Mouse (Mus musculus): ENCODE measurements around the gene Aplp1. TPM values are rescaled to one million over a fixed set of nuclear protein-coding genes. Genes with fewer than 3 reads are reported as not detected.

Gene Aplp1
- polyA plus RNA-seq, 1 experiment, result 6.2 TPM

GRCm38 (mm10) chr7:30422560-30422959, 22.8 kb downstream of the Aplp1 start:
- WGBS, result 2% methylated on average over 9 of the region's 9 CpGs

GRCm38 (mm10) chr7:30421890-30422435, 23.4 kb downstream of the Aplp1 start:
- peak overlapping the region; percentile 86 for H3K4me3 ChIP-seq (replicated peaks; ENCODE audit: control insufficient read depth, low read depth, low read length)
- WGBS, result under 1% methylated on average over 45 of the region's 45 CpGs
- TF ChIP-seq CTCF (IDR thresholded peaks at IDR 0.05; ENCODE audit: control insufficient read depth, insufficient read depth, low read length) (no peak), POLR2A (IDR thresholded peaks at IDR 0.05; ENCODE audit: borderline replicate concordance, control insufficient read depth, low read depth, low read length) (peak; percentile 60; the same call in 1 of the 2 replicates)
- H3K27ac ChIP-seq (ENCODE audit: control insufficient read depth, insufficient read depth, low read depth, low read length, poor library complexity), result peak overlapping the region; percentile 92
- peaks cover 2% of the 10 kb centered on the region; the same call in 1 of the 2 replicates for H3K4me1 ChIP-seq (ENCODE audit: control insufficient read depth, insufficient read depth, low read length)

More at GRCm38 (mm10) chr7:30422560-30422959, 22.8 kb downstream of the Aplp1 start:
- Histone ChIP-seq H3K4me3 (replicated peaks; ENCODE audit: control insufficient read depth, low read depth, low read length) (peak overlapping the region; percentile 86), H3K4me1 (ENCODE audit: control insufficient read depth, insufficient read depth, low read length) (peaks cover 2% of the 10 kb centered on the region; the same call in 1 of the 2 replicates), H3K27ac (ENCODE audit: control insufficient read depth, insufficient read depth, low read depth, low read length, poor library complexity) (peak overlapping the region; percentile 92)
- TF ChIP-seq POLR2A (IDR thresholded peaks at IDR 0.05; ENCODE audit: borderline replicate concordance, control insufficient read depth, low read depth, low read length) (no peak), CTCF (IDR thresholded peaks at IDR 0.05; ENCODE audit: control insufficient read depth, insufficient read depth, low read length) (no peak)

GRCm38 (mm10) chr7:30421175-30421889, 24.0 kb downstream of the Aplp1 start, which contains the start of gene Nfkbid:
Gene Nfkbid, plus strand, starts transcription at chr7:30421732.
- under 1% methylated on average over 31 of the region's 31 CpGs for WGBS
- peak within 1 kb of the TSS; percentile 86 for H3K4me3 ChIP-seq (replicated peaks; ENCODE audit: control insufficient read depth, low read depth, low read length)
- peak within 1 kb of the TSS; percentile 92 for H3K27ac ChIP-seq (ENCODE audit: control insufficient read depth, insufficient read depth, low read depth, low read length, poor library complexity)
- H3K4me1 ChIP-seq (ENCODE audit: control insufficient read depth, insufficient read depth, low read length), result peaks cover 2% of the 10 kb centered on the region; the same call in 1 of the 2 replicates
- TF ChIP-seq POLR2A (IDR thresholded peaks at IDR 0.05; ENCODE audit: borderline replicate concordance, control insufficient read depth, low read depth, low read length) (peak; percentile 72; the same call in 1 of the 2 replicates), CTCF (IDR thresholded peaks at IDR 0.05; ENCODE audit: control insufficient read depth, insufficient read depth, low read length) (no peak)

- H3K4me1 ChIP-seq (ENCODE audit: control insufficient read depth, insufficient read depth, low read length), result peaks cover 2% of the 10 kb centered on the region; the same call in 1 of the 2 replicates
- no peak for TF ChIP-seq POLR2A (IDR thresholded peaks at IDR 0.05; ENCODE audit: borderline replicate concordance, control insufficient read depth, low read depth, low read length)
- TF ChIP-seq CTCF (IDR thresholded peaks at IDR 0.05; ENCODE audit: control insufficient read depth, insufficient read depth, low read length), result no peak
- peak overlapping the region; percentile 91; the same call in 1 of the 2 replicates for H3K27ac ChIP-seq (ENCODE audit: control insufficient read depth, insufficient read depth, low read depth, low read length, poor library complexity)
- 37% methylated on average over 3 of the region's 3 CpGs for WGBS
- peak overlapping the region; percentile 58 for H3K4me3 ChIP-seq (replicated peaks; ENCODE audit: control insufficient read depth, low read depth, low read length)
These were observed 24.7 kb downstream of the Aplp1 start for GRCm38 (mm10) chr7:30420673-30421072.

- Histone ChIP-seq H3K4me1 (ENCODE audit: control insufficient read depth, insufficient read depth, low read length) (peaks cover 2% of the 10 kb centered on the region; the same call in 1 of the 2 replicates), H3K4me3 (replicated peaks; ENCODE audit: control insufficient read depth, low read depth, low read length) (peak within 1 kb of the TSS; percentile 58)
These were observed 25.5 kb downstream of the Aplp1 start, which contains the start of gene Hcst for GRCm38 (mm10) chr7:30419561-30420499. Gene Hcst, minus strand, starts transcription at chr7:30419854.

GRCm38 (mm10) chr7:30417856-30418255, 27.5 kb downstream of the Aplp1 start:
- peaks cover 2% of the 10 kb centered on the region; the same call in 1 of the 2 replicates for H3K4me1 ChIP-seq (ENCODE audit: control insufficient read depth, insufficient read depth, low read length)
- TF ChIP-seq CTCF (IDR thresholded peaks at IDR 0.05; ENCODE audit: control insufficient read depth, insufficient read depth, low read length), result no peak
- no peak; the same call in 1 of the 2 replicates for TF ChIP-seq POLR2A (IDR thresholded peaks at IDR 0.05; ENCODE audit: borderline replicate concordance, control insufficient read depth, low read depth, low read length)
- peak overlapping the region; percentile 94 for H3K27ac ChIP-seq (ENCODE audit: control insufficient read depth, insufficient read depth, low read depth, low read length, poor library complexity)
- 7% methylated on average over 9 of the region's 9 CpGs for WGBS
- peak overlapping the region; percentile 60 for H3K4me3 ChIP-seq (replicated peaks; ENCODE audit: control insufficient read depth, low read depth, low read length)

More at GRCm38 (mm10) chr7:30419561-30420499, 25.5 kb downstream of the Aplp1 start, which contains the start of gene Hcst:
- TF ChIP-seq CTCF (IDR thresholded peaks at IDR 0.05; ENCODE audit: control insufficient read depth, insufficient read depth, low read length), result 0 out of 2 replicates have a peak, but pooled peaks have one; percentile 19
- TF ChIP-seq POLR2A (IDR thresholded peaks at IDR 0.05; ENCODE audit: borderline replicate concordance, control insufficient read depth, low read depth, low read length), result peak; percentile 43; the same call in 1 of the 2 replicates
- peak within 1 kb of the TSS; percentile 94 for H3K27ac ChIP-seq (ENCODE audit: control insufficient read depth, insufficient read depth, low read depth, low read length, poor library complexity)
- 2% methylated on average over 10 of the region's 10 CpGs for WGBS

GRCm38 (mm10) chr7:30413596-30413995, 31.7 kb downstream of the Aplp1 start, which contains the start of gene Tyrobp:
Gene Tyrobp, plus strand, starts transcription at chr7:30413760.
- H3K27ac ChIP-seq (ENCODE audit: control insufficient read depth, insufficient read depth, low read depth, low read length, poor library complexity), result peak within 1 kb of the TSS; percentile 98
- H3K4me3 ChIP-seq (replicated peaks; ENCODE audit: control insufficient read depth, low read depth, low read length), result peak within 1 kb of the TSS; percentile 76
- peaks cover 6% of the 10 kb centered on the region; the same call in 1 of the 2 replicates for H3K4me1 ChIP-seq (ENCODE audit: control insufficient read depth, insufficient read depth, low read length)
- WGBS, result 11% methylated on average over 5 of the region's 5 CpGs
- peak; percentile 91 for TF ChIP-seq POLR2A (IDR thresholded peaks at IDR 0.05; ENCODE audit: borderline replicate concordance, control insufficient read depth, low read depth, low read length)
- TF ChIP-seq CTCF (IDR thresholded peaks at IDR 0.05; ENCODE audit: control insufficient read depth, insufficient read depth, low read length), result no peak
